In the genomic region with DNA sequence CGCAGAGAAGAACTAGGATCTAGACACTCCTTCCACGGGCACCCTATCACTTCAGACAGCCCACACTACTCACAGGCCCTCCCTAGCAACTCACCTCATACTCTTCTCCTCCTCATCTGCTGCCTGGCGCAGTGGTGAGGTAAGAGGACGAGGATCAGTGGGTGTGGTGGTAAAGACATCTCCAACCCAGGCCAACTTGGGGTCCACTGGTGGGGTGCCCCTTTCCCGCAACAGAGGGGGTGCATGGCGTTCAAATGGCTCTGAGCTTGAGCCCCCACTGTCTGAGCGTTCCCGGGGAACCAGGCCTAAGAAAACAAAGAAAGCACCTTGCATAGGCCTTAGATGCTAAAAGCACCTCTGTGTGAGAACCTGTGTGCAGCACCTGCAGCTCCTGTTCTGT, we compare ENCODE assay signal across 23 mouse cellular contexts. TPM values are rescaled to one million over a fixed set of nuclear protein-coding genes. Genes with fewer than 3 reads are reported as not detected.
DNase-seq lines count a peak whose midpoint lies in the region; ATAC-seq and TF ChIP-seq lines count a peak whose summit lies in the region.
"Had no signal": no experiment of that assay in that cellular context is flagged by ENCODE, and none has a peak within 500 bp of the region (broad histone marks: within the 10 kb centered on the region; RNA-seq: fewer than 3 reads in every experiment).

No protein-coding gene starts in this region.

- TF ChIP-seq CTCF in cerebellum, adult 2 months (IDR thresholded peaks at IDR 0.05; ENCODE audit: borderline replicate concordance, insufficient read depth, low read depth, low read length), result no peak

- peak; percentile 12 for DNase-seq in cerebellum, adult 11-12 months
- no peak for DNase-seq in cerebellum, adult 2 months
- no peak for DNase-seq in thymus, postnatal 36 days
- DNase-seq: adrenal gland, adult 2 months; adrenal gland, postnatal 10 days; adrenal gland, postnatal 25 days; B cell, adult 2 months; cerebellum, adult 11 months; cerebellum, adult 8-10 months; cerebellum, postnatal 14 days; cerebellum, postnatal 36 days; embryo, embryonic 11 days; forebrain, postnatal 0 days had no signal

- WGBS in cerebellum, adult 2 months, result 87% methylated on average over 8 of the region's 8 CpGs

- H3K4me1 ChIP-seq in cerebellum, adult 2 months (ENCODE audit: control insufficient read depth, insufficient read depth, low read length), result peaks cover 10% of the 10 kb centered on the region; the same call in 1 of the 2 replicates
- H3K4me1 ChIP-seq in megakaryocyte, embryonic 14.5 days, result peaks cover 30% of the 10 kb centered on the region

- H3K27ac ChIP-seq in cerebellum, adult 2 months (ENCODE audit: insufficient read depth, low read length), result no peak overlapping the region
- H3K27ac ChIP-seq: embryonic facial prominence, embryonic 13.5 days; embryonic facial prominence, embryonic 15.5 days; forebrain, embryonic 13.5 days; forebrain, embryonic 15.5 days had no signal

- H3K36me3 ChIP-seq in megakaryocyte, embryonic 14.5 days (replicated peaks; ENCODE audit: low read length), result peaks cover 100% of the 10 kb centered on the region

- TF ChIP-seq POLR2A in cerebellum, adult 2 months (IDR thresholded peaks at IDR 0.05; ENCODE audit: borderline replicate concordance, insufficient read depth, low read length), result no peak

- ATAC-seq in megakaryocyte, adult 5-6 weeks (ENCODE audit: poor library complexity, severe bottlenecking), result no peak
- ATAC-seq: CD4-positive, CD25-positive, alpha-beta regulatory T cell, adult 4 months; forebrain, embryonic 13.5 days; forebrain, embryonic 15.5 days; forebrain, postnatal 0 days had no signal

- H3K9me3 ChIP-seq in megakaryocyte, embryonic 14.5 days, result no peaks in the 10 kb centered on the region
- H3K9me3 ChIP-seq: embryonic facial prominence, embryonic 13.5 days; embryonic facial prominence, embryonic 15.5 days; forebrain, embryonic 13.5 days; forebrain, embryonic 15.5 days had no signal

- no peak overlapping the region for H3K4me3 ChIP-seq in cerebellum, adult 2 months (replicated peaks; ENCODE audit: insufficient read depth, low read depth, low read length)
- H3K4me3 ChIP-seq in megakaryocyte, embryonic 14.5 days (replicated peaks), result peak overlapping the region; percentile 28
- H3K4me3 ChIP-seq: embryonic facial prominence, embryonic 13.5 days; embryonic facial prominence, embryonic 15.5 days; forebrain, embryonic 13.5 days; forebrain, embryonic 15.5 days had no signal

- no peaks in the 10 kb centered on the region for H3K27me3 ChIP-seq in cerebellum, adult 2 months (ENCODE audit: control insufficient read depth, insufficient read depth, low read length)
- no peaks in the 10 kb centered on the region for H3K27me3 ChIP-seq in megakaryocyte, embryonic 14.5 days (replicated peaks)
- H3K27me3 ChIP-seq: CH12.LX; embryonic facial prominence, embryonic 13.5 days; embryonic facial prominence, embryonic 15.5 days; forebrain, embryonic 13.5 days; forebrain, embryonic 15.5 days had no signal

RNA-seq across cellular contexts. Expression of gene Prrc2a, which starts 7.4 kb away (rescaled TPM):
- polyA plus RNA-seq in cerebellum, adult 2 months (2012; rRNA removed), result 277 and 289 TPM in 2 replicates
- polyA plus RNA-seq in megakaryocyte, embryonic 14.5 days (2012; ENCODE audit: insufficient read depth, low replicate concordance), result 1,080 and 3,273 TPM in 2 replicates
- total RNA-seq in megakaryocyte, adult 5-6 weeks (2015), result 144 and 172 TPM in 2 replicates
- 35.8 and 60.6 TPM in 2 replicates for total RNA-seq in megakaryocyte, adult 5-6 weeks (2017)

RNA-seq across cellular contexts. Expression of gene Aif1, which starts 18.6 kb away (rescaled TPM):
- polyA plus RNA-seq in cerebellum, adult 2 months (2012; rRNA removed), result 2.1 and 4.1 TPM in 2 replicates
- polyA plus RNA-seq in megakaryocyte, embryonic 14.5 days (2012; ENCODE audit: insufficient read depth, low replicate concordance), result 2.5 and 22.3 TPM in 2 replicates
- 78.7 and 81.4 TPM in 2 replicates for total RNA-seq in megakaryocyte, adult 5-6 weeks (2015)
- total RNA-seq in megakaryocyte, adult 5-6 weeks (2017), result 103 and 120 TPM in 2 replicates
- total RNA-seq: ES-E14 had no signal

RNA-seq across cellular contexts. Expression of gene Bag6, which starts 22.3 kb away (rescaled TPM):
- polyA plus RNA-seq in cerebellum, adult 2 months (2012; rRNA removed), result 211 and 226 TPM in 2 replicates
- polyA plus RNA-seq in megakaryocyte, embryonic 14.5 days (2012; ENCODE audit: insufficient read depth, low replicate concordance), result 613 and 1,584 TPM in 2 replicates
- total RNA-seq in megakaryocyte, adult 5-6 weeks (2015), result 87.9 and 91.7 TPM in 2 replicates
- 72.4 and 90.5 TPM in 2 replicates for total RNA-seq in megakaryocyte, adult 5-6 weeks (2017)

RNA-seq across cellular contexts. Expression of gene Apom, which starts 25.4 kb away (rescaled TPM):
- polyA plus RNA-seq in cerebellum, adult 2 months (2012; rRNA removed), result 0.21 and 0.28 TPM in 2 replicates
- polyA plus RNA-seq in megakaryocyte, embryonic 14.5 days (2012; ENCODE audit: insufficient read depth, low replicate concordance), result not detected in 2 replicates
- total RNA-seq in megakaryocyte, adult 5-6 weeks (2015), result 0.38 TPM in 1 of 2 replicates, not detected in the other
- 0.26 TPM in 1 of 2 replicates, not detected in the other for total RNA-seq in megakaryocyte, adult 5-6 weeks (2017)
- total RNA-seq: adrenal gland, postnatal 25 days; CH12.LX; common myeloid progenitor, adult 5-6 weeks had no signal
- polyA plus RNA-seq: embryonic facial prominence, embryonic 15.5 days; forebrain, postnatal 0 days had no signal

RNA-seq across cellular contexts. Expression of gene Lst1, which starts 31.0 kb away (rescaled TPM):
- 2.8 and 3.2 TPM in 2 replicates for polyA plus RNA-seq in cerebellum, adult 2 months (2012; rRNA removed)
- polyA plus RNA-seq in megakaryocyte, embryonic 14.5 days (2012; ENCODE audit: insufficient read depth, low replicate concordance), result 5.9 and 24.8 TPM in 2 replicates
- total RNA-seq in megakaryocyte, adult 5-6 weeks (2015), result 425 and 434 TPM in 2 replicates
- total RNA-seq in megakaryocyte, adult 5-6 weeks (2017), result 495 and 596 TPM in 2 replicates
